Mouse (Mus musculus) neural tube, embryonic 10.5 days (tissue): Measurements from ENCODE around the gene Galnt16.

Experiments used
- DNase-seq: peaks from one replicate; pipeline ENCODE4 v3.0.0-alpha.2; 2017; ENCODE audit warnings: low spot score; ENCODE audit errors: extremely low spot score

The Galnt16 gene

GRCm38 (mm10) chr12:80530630-80531029 is 12.6 kb downstream of the Galnt16 start:
- DNase-seq, result no peak

- no peak for DNase-seq
Observed at GRCm38 (mm10) chr12:80531585-80531984, 13.5 kb downstream of the Galnt16 start.

- no peak for DNase-seq
Observed at GRCm38 (mm10) chr12:80533876-80534275, 15.8 kb downstream of the Galnt16 start.

GRCm38 (mm10) chr12:80537313-80537712 is 19.2 kb downstream of the Galnt16 start:
- DNase-seq, result no peak

- no peak for DNase-seq
Observed at GRCm38 (mm10) chr12:80538311-80538710, 20.2 kb downstream of the Galnt16 start.

- DNase-seq, result no peak
Observed at GRCm38 (mm10) chr12:80545310-80545709, 27.2 kb downstream of the Galnt16 start.

GRCm38 (mm10) chr12:80549646-80550045 is 31.6 kb downstream of the Galnt16 start:
- no peak for DNase-seq

GRCm38 (mm10) chr12:80553157-80553556 is 35.1 kb downstream of the Galnt16 start:
- no peak for DNase-seq

GRCm38 (mm10) chr12:80554312-80554711 is 36.2 kb downstream of the Galnt16 start:
- DNase-seq, result no peak

GRCm38 (mm10) chr12:80561904-80562303 is 43.8 kb downstream of the Galnt16 start:
- DNase-seq, result no peak

GRCm38 (mm10) chr12:80562793-80563192 is 44.7 kb downstream of the Galnt16 start:
- DNase-seq, result no peak

- DNase-seq, result no peak
Observed at GRCm38 (mm10) chr12:80564990-80565389, 46.9 kb downstream of the Galnt16 start.

- no peak for DNase-seq
Observed at GRCm38 (mm10) chr12:80565793-80566192, 47.7 kb downstream of the Galnt16 start.

- no peak for DNase-seq
Observed at GRCm38 (mm10) chr12:80566502-80566901, 48.4 kb downstream of the Galnt16 start.

GRCm38 (mm10) chr12:80567375-80567774 is 49.3 kb downstream of the Galnt16 start:
- DNase-seq, result peak; percentile 19

GRCm38 (mm10) chr12:80569561-80569960 is 51.5 kb downstream of the Galnt16 start:
- no peak for DNase-seq

GRCm38 (mm10) chr12:80574318-80574717 is 56.2 kb downstream of the Galnt16 start:
- no peak for DNase-seq

GRCm38 (mm10) chr12:80574825-80575371 is 56.8 kb downstream of the Galnt16 start:
- no peak for DNase-seq

- no peak for DNase-seq
Observed at GRCm38 (mm10) chr12:80577049-80577448, 59.0 kb downstream of the Galnt16 start.

GRCm38 (mm10) chr12:80581357-80581756 is 63.3 kb downstream of the Galnt16 start:
- DNase-seq, result no peak

- peak; percentile 25 for DNase-seq
Observed at GRCm38 (mm10) chr12:80584973-80585372, 66.9 kb downstream of the Galnt16 start.

- DNase-seq, result no peak
Observed at GRCm38 (mm10) chr12:80594141-80594540, 76.1 kb downstream of the Galnt16 start.

GRCm38 (mm10) chr12:80594781-80595180 is 76.7 kb downstream of the Galnt16 start:
- no peak for DNase-seq

GRCm38 (mm10) chr12:80595566-80595965 is 77.5 kb downstream of the Galnt16 start:
- no peak for DNase-seq
